Mouse (Mus musculus): Measurements from ENCODE around the gene Dvl2. TPM values are rescaled to one million over a fixed set of nuclear protein-coding genes. Genes with fewer than 3 reads are reported as not detected.

Dvl2 gene
- polyA plus RNA-seq, 1 experiment from 2014 or later, result 17.1 TPM

DNA sequence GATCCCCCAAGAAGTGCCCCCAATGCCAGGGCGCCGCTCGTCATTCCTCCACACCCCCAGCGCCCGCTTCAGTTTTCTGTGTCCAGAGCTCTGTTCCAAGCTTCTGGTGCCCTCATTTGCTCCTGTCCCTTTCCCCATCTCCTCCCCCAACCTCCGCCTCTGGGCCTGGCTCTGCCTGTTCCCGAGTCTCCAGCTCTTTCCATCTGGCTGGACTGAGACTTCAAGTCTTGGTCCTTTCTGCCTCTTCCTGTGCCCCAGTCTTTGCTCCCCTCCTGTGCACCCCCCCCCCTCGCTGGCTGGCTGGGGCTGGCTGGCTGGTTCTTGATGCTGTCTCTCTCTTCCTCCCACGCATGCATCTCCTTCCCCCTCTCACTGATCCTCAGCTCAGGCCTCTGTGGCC is 27.0 kb downstream of the Dvl2 start:
- H3K4me1 ChIP-seq (ENCODE audit: control insufficient read depth, insufficient read depth, low read length), result peaks cover 38% of the 10 kb centered on the region
- 49% methylated on average over 9 of the region's 9 CpGs for WGBS
- peaks cover 3% of the 10 kb centered on the region; the same call in 1 of the 2 replicates for H3K36me3 ChIP-seq (ENCODE audit: control insufficient read depth, insufficient read depth)
- no peak for ATAC-seq (replicated peaks; ENCODE audit: extremely low read depth, insufficient read depth, low FRiP score)
- peak overlapping the region; percentile 42; the same call in 1 of the 2 replicates for H3K4me3 ChIP-seq (ENCODE audit: low read length)
- no peaks in the 10 kb centered on the region; the same call in 1 of the 2 replicates for H3K27me3 ChIP-seq (ENCODE audit: control insufficient read depth, insufficient read depth, low read length)
- no peaks in the 10 kb centered on the region for H3K9me3 ChIP-seq (replicated peaks; ENCODE audit: control insufficient read depth, low read length)
- H3K27ac ChIP-seq (ENCODE audit: low read length), result peak overlapping the region; percentile 5; the same call in 1 of the 2 replicates
- H3K4me2 ChIP-seq (ENCODE audit: low read depth, low read length), result peak overlapping the region; percentile 62
- H3K9ac ChIP-seq (ENCODE audit: low read length), result peak overlapping the region; percentile 34

DNA sequence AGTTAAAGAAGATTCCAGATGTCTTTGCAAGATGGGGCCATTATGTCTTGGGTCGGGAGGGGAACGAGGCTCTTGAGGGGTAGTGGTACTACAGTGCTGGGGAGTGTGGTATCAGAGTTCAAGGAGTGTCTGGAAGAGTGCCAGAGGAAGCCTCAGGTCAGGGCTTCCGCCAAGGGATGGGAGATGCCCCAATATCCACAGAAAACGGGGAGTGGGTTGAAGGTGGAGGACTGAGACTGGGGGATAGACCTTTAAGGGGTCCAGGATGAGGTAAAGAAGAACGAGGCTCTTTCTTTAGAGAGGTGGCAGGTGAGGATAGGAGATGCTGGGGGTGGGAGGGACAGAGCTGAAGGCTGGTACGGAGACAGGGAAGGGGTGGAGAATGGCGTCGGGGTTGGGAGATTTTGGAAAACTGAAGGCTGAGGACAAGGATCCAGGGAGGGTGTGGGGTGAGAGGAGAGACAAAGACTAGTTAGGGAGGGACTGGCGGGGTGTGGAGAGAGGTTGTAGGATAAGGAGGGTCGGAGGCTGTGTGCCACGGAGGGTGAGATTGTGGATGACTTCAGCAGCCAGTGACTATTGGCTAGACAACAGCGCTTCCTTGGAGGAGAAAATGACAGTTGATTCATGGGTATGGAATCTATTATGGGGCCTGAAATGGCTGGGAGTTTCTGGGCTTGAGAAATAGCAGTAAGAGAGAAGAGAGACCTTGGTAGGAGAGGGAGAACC is 28.2 kb downstream of the Dvl2 start:
- WGBS, result 24% methylated on average over 12 of the region's 12 CpGs
- Histone ChIP-seq H3K4me1 (ENCODE audit: control insufficient read depth, insufficient read depth, low read length) (peaks cover 33% of the 10 kb centered on the region), H3K9ac (ENCODE audit: low read length) (no peak overlapping the region), H3K27ac (ENCODE audit: low read length) (peak overlapping the region; percentile 69), H3K36me3 (ENCODE audit: control insufficient read depth, insufficient read depth) (peaks cover 3% of the 10 kb centered on the region; the same call in 1 of the 2 replicates), H3K4me3 (ENCODE audit: low read length) (peak overlapping the region; percentile 29), H3K4me2 (ENCODE audit: low read depth, low read length) (peak overlapping the region; percentile 62), H3K9me3 (replicated peaks; ENCODE audit: control insufficient read depth, low read length) (no peaks in the 10 kb centered on the region), H3K27me3 (ENCODE audit: control insufficient read depth, insufficient read depth, low read length) (no peaks in the 10 kb centered on the region; the same call in 1 of the 2 replicates)
- ATAC-seq (replicated peaks; ENCODE audit: extremely low read depth, insufficient read depth, low FRiP score), result no peak; the same call in 1 of the 2 replicates

DNA sequence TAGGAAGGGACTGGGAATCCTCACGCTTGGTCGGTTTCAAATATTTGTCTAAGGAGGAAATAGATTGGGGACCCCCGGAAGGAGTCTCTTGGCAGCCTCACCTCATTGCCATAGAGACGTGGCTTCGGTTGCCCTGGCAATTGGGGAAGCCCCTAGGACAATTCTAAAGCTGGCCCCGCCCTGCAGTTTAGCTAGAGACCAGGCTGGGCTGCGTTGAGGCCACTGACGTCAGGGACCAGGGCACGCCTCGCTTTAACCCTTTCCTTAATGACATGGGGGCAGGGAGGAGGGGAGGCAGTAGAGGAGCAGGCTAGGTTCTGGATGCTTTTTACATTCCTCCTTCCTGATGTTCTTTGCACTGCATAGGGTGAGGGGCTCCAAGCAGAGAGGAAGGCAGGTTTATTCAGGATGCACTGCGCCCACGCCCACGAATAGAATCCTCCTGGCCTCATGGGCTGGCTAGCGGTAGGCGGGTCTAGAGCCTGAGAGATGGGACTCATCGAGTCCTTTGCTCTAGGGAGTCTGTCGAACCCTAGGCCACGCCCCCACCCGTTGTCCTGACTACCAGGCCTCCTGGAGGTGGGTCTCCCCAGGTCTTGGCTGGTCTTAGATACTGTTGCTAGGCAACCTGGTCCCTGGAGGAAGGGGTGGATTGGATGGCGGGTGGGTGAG is 28.9 kb downstream of the Dvl2 start:
- peaks cover 29% of the 10 kb centered on the region for H3K4me1 ChIP-seq (ENCODE audit: control insufficient read depth, insufficient read depth, low read length)
- ATAC-seq (replicated peaks; ENCODE audit: extremely low read depth, insufficient read depth, low FRiP score), result peak; percentile 67
- 4% methylated on average over 20 of the region's 20 CpGs for WGBS
- H3K9me3 ChIP-seq (replicated peaks; ENCODE audit: control insufficient read depth, low read length), result no peaks in the 10 kb centered on the region
- peak overlapping the region; percentile 29 for H3K4me3 ChIP-seq (ENCODE audit: low read length)
- H3K9ac ChIP-seq (ENCODE audit: low read length), result peak overlapping the region; percentile 23; the same call in 1 of the 2 replicates
- H3K4me2 ChIP-seq (ENCODE audit: low read depth, low read length), result peak overlapping the region; percentile 62
- peak overlapping the region; percentile 69 for H3K27ac ChIP-seq (ENCODE audit: low read length)
- H3K27me3 ChIP-seq (ENCODE audit: control insufficient read depth, insufficient read depth, low read length), result no peaks in the 10 kb centered on the region; the same call in 1 of the 2 replicates
- H3K36me3 ChIP-seq (ENCODE audit: control insufficient read depth, insufficient read depth), result peaks cover 3% of the 10 kb centered on the region; the same call in 1 of the 2 replicates

DNA sequence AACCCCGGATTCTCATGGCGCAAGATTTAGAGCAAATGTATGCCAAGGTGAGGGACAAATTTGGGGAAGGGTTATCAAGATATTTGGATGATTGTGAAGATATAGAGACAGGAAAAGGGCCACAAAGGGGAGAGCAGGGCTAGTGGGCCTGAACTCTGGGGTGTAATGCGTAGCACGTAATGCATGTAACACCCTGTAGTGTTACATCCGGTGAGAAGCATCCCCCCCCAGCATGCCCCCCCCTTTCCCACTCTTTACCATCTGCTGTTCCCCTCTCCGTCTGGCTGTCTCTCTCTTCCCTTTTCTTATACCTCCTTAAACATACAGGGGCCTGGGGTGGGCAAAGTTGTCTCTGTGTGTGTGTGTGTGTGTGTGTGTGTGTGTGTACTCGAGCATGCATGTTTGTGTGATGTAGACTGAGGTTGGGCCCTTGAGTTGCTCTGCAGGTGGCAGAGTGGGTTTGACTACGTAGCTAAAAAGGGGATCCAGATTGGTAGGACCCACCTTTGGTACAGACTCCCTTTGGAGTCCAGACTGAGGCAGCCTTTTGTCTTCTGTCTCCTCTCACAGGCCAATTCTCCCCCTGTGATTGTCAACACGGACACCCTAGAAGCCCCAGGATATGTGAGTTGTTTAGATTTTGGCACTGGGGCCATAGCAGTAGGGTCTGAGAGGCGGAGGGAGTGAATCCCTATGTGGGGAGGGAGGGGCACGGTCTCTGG is 29.6 kb downstream of the Dvl2 start:
- no peak overlapping the region for H3K9ac ChIP-seq (ENCODE audit: low read length)
- H3K27ac ChIP-seq (ENCODE audit: low read length), result 0 out of 2 replicates have a peak overlapping the region, but pooled peaks have one; percentile 12
- peaks cover 27% of the 10 kb centered on the region for H3K4me1 ChIP-seq (ENCODE audit: control insufficient read depth, insufficient read depth, low read length)
- H3K36me3 ChIP-seq (ENCODE audit: control insufficient read depth, insufficient read depth), result peaks cover 3% of the 10 kb centered on the region; the same call in 1 of the 2 replicates
- no peaks in the 10 kb centered on the region for H3K9me3 ChIP-seq (replicated peaks; ENCODE audit: control insufficient read depth, low read length)
- no peak; the same call in 1 of the 2 replicates for ATAC-seq (replicated peaks; ENCODE audit: extremely low read depth, insufficient read depth, low FRiP score)
- WGBS, result 51% methylated on average over 11 of the region's 11 CpGs
- no peak overlapping the region for H3K4me3 ChIP-seq (ENCODE audit: low read length)
- H3K27me3 ChIP-seq (ENCODE audit: control insufficient read depth, insufficient read depth, low read length), result no peaks in the 10 kb centered on the region; the same call in 1 of the 2 replicates
- peak overlapping the region; percentile 62 for H3K4me2 ChIP-seq (ENCODE audit: low read depth, low read length)

DNA sequence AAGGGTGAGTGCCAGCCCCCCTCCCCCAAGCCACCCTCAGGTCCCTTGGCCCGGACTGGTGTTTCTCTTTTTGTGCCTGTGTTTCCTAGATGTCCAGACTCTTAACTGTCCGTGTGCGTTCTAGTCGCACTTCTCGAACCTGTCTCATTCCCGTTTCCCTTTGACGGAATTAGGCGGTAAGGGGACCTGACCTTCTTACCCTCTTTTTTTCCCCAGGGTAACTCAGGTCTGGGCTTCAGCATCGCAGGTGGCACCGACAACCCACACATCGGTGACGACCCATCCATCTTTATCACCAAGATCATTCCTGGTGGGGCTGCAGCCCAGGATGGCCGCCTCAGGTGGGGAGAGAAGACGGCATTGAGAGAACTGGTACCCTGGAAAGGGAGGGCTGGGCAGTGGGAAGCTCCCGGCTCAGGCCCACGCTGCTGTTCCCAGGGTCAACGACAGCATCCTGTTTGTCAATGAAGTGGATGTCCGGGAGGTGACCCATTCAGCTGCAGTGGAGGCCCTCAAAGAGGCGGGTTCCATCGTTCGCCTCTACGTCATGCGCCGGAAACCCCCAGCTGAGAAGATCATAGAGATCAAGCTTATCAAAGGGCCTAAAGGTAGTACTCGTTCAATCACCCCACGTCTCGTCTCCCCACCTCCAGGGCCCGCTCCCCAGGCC is 30.4 kb downstream of the Dvl2 start:
- no peak overlapping the region for H3K27ac ChIP-seq (ENCODE audit: low read length)
- no peaks in the 10 kb centered on the region for H3K9me3 ChIP-seq (replicated peaks; ENCODE audit: control insufficient read depth, low read length)
- H3K4me1 ChIP-seq (ENCODE audit: control insufficient read depth, insufficient read depth, low read length), result peaks cover 27% of the 10 kb centered on the region
- no peak overlapping the region for H3K9ac ChIP-seq (ENCODE audit: low read length)
- peaks cover 3% of the 10 kb centered on the region; the same call in 1 of the 2 replicates for H3K36me3 ChIP-seq (ENCODE audit: control insufficient read depth, insufficient read depth)
- 94% methylated on average over 28 of the region's 28 CpGs for WGBS
- no peak overlapping the region for H3K4me2 ChIP-seq (ENCODE audit: low read depth, low read length)
- no peaks in the 10 kb centered on the region for H3K27me3 ChIP-seq (ENCODE audit: control insufficient read depth, insufficient read depth, low read length)
- no peak overlapping the region for H3K4me3 ChIP-seq (ENCODE audit: low read length)
- no peak for ATAC-seq (replicated peaks; ENCODE audit: extremely low read depth, insufficient read depth, low FRiP score)

DNA sequence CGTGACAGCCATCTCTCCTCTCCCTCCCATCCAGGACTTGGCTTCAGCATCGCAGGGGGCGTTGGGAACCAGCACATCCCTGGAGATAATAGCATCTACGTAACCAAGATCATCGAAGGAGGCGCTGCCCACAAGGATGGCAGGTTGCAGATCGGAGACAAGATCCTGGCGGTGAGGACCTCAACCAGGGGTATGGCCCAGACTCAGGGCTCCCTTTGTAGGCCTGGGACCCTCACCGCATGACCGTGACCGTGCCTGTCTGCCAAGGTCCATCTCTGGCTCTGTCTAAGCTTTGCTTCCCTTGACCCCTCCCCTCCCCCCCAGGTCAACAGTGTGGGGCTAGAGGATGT is 30.9 kb downstream of the Dvl2 start:
- WGBS, result 92% methylated on average over 11 of the region's 11 CpGs
- Histone ChIP-seq H3K27ac (ENCODE audit: low read length) (no peak overlapping the region), H3K36me3 (ENCODE audit: control insufficient read depth, insufficient read depth) (peaks cover 3% of the 10 kb centered on the region; the same call in 1 of the 2 replicates), H3K4me3 (ENCODE audit: low read length) (no peak overlapping the region), H3K4me2 (ENCODE audit: low read depth, low read length) (no peak overlapping the region), H3K4me1 (ENCODE audit: control insufficient read depth, insufficient read depth, low read length) (peaks cover 23% of the 10 kb centered on the region), H3K27me3 (ENCODE audit: control insufficient read depth, insufficient read depth, low read length) (no peaks in the 10 kb centered on the region), H3K9me3 (replicated peaks; ENCODE audit: control insufficient read depth, low read length) (no peaks in the 10 kb centered on the region), H3K9ac (ENCODE audit: low read length) (no peak overlapping the region)
- ATAC-seq (replicated peaks; ENCODE audit: extremely low read depth, insufficient read depth, low FRiP score), result no peak

DNA sequence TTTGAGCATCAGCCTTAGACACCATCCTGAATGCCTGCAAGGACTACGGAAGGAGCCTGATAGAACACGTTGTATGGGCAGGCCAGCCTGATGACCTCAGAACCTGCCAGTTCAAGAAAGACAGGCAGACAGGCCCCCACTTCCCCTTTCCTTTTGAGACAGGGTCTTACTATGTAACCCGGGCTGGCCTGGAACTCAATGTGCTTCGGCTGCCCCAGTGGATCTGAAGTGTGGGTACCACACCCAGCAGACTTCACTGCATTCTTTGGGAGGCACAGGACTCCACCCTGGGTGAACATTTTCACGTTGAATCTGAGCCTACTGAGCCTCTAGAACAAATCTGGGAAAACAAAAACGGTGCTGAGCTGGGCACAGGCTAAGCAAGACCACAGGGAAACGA is 37.8 kb downstream of the Dvl2 start:
- no peak overlapping the region for H3K27ac ChIP-seq (ENCODE audit: low read length)
- no peak overlapping the region for H3K4me3 ChIP-seq (ENCODE audit: low read length)
- H3K9ac ChIP-seq (ENCODE audit: low read length), result no peak overlapping the region
- H3K4me1 ChIP-seq (ENCODE audit: control insufficient read depth, insufficient read depth, low read length), result no peaks in the 10 kb centered on the region
- H3K36me3 ChIP-seq (ENCODE audit: control insufficient read depth, insufficient read depth), result no peaks in the 10 kb centered on the region
- H3K27me3 ChIP-seq (ENCODE audit: control insufficient read depth, insufficient read depth, low read length), result no peaks in the 10 kb centered on the region
- ATAC-seq (replicated peaks; ENCODE audit: extremely low read depth, insufficient read depth, low FRiP score), result no peak
- no peaks in the 10 kb centered on the region for H3K9me3 ChIP-seq (replicated peaks; ENCODE audit: control insufficient read depth, low read length)
- no peak overlapping the region for H3K4me2 ChIP-seq (ENCODE audit: low read depth, low read length)
- 71% methylated on average over 7 of the region's 7 CpGs for WGBS

DNA sequence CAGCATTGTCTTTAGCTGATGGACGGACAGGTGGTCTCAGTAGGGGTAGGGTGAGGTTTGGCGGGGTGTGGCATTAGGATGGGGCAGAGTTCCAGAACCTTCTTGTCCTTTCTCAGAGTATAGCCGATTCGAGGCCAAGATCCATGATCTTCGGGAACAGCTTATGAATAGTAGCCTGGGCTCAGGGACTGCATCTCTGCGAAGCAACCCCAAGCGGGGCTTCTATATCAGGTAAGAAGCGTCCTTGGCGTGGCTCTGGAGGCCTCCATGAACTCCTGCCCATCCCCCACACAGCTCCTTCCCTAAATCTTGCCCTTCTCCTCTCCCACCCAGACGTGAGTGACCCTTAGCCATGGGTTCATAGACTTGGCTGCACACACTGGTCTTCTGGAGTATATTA is 39.2 kb downstream of the Dvl2 start:
- H3K27ac ChIP-seq (ENCODE audit: low read length), result no peak overlapping the region
- no peaks in the 10 kb centered on the region for H3K9me3 ChIP-seq (replicated peaks; ENCODE audit: control insufficient read depth, low read length)
- H3K9ac ChIP-seq (ENCODE audit: low read length), result no peak overlapping the region
- H3K27me3 ChIP-seq (ENCODE audit: control insufficient read depth, insufficient read depth, low read length), result no peaks in the 10 kb centered on the region
- no peaks in the 10 kb centered on the region for H3K4me1 ChIP-seq (ENCODE audit: control insufficient read depth, insufficient read depth, low read length)
- ATAC-seq (replicated peaks; ENCODE audit: extremely low read depth, insufficient read depth, low FRiP score), result no peak
- 83% methylated on average over 10 of the region's 10 CpGs for WGBS
- no peak overlapping the region for H3K4me2 ChIP-seq (ENCODE audit: low read depth, low read length)
- H3K4me3 ChIP-seq (ENCODE audit: low read length), result no peak overlapping the region
- no peaks in the 10 kb centered on the region for H3K36me3 ChIP-seq (ENCODE audit: control insufficient read depth, insufficient read depth)
